Mouse (Mus musculus) G1E (cell line): ENCODE measurements around the gene Klhdc4. TPM values are rescaled to one million over a fixed set of nuclear protein-coding genes. Genes with fewer than 3 reads are reported as not detected.

Source experiments
- ATAC-seq: 2 replicates; pipeline ENCODE4 v1.8.0; 2016; ENCODE audit warnings: mild to moderate bottlenecking; ENCODE audit not compliant: insufficient number of reproducible peaks, poor library complexity, low FRiP score, severe bottlenecking; ENCODE audit errors: extremely low read depth
- DNase-seq: peaks from one replicate; pipeline ENCODE4 v3.0.0; 2012; ENCODE audit warnings: low spot score
- H3K27me3 ChIP-seq: 2 replicates; pipeline ENCODE4 v1.6.1; 2012; ENCODE audit warnings: mild to moderate bottlenecking, low read length, inconsistent platforms; ENCODE audit not compliant: insufficient read depth
- H3K36me3 ChIP-seq: replicated peaks from 2 replicates; pipeline ENCODE3; 2012; ENCODE audit warnings: mild to moderate bottlenecking, inconsistent platforms
- H3K4me1 ChIP-seq: 2 replicates; pipeline ENCODE4 v1.6.1; 2012; ENCODE audit warnings: low read depth, low read length, inconsistent platforms, mixed read lengths; ENCODE audit not compliant: insufficient read depth
- H3K4me3 ChIP-seq: 2 replicates; pipeline ENCODE4 v1.5.1; 2012; ENCODE audit warnings: low read depth, mild to moderate bottlenecking, inconsistent platforms, low read length, moderate library complexity, mixed read lengths
- H3K9me3 ChIP-seq: replicated peaks from 2 replicates; pipeline ENCODE4 v1.6.1; 2012; ENCODE audit warnings: inconsistent platforms
- CTCF ChIP-seq: IDR thresholded peaks from 2 replicates; pipeline ENCODE4 v1.5.1; 2012; ENCODE audit warnings: low read depth, low read length, inconsistent platforms, mixed read lengths
- GATA1 ChIP-seq: IDR thresholded peaks from 2 replicates; pipeline ENCODE4 v1.6.1; 2012; ENCODE audit warnings: borderline replicate concordance, low read length, inconsistent platforms, mixed read lengths
- GATA2 ChIP-seq: IDR thresholded peaks from 2 replicates; pipeline ENCODE4 v1.6.1; 2012; ENCODE audit warnings: low read depth, low read length, inconsistent platforms, borderline replicate concordance
- POLR2AphosphoS5 ChIP-seq: IDR thresholded peaks from 2 replicates; pipeline ENCODE4 v1.6.1; 2012; ENCODE audit warnings: low read depth, low read length, inconsistent platforms; ENCODE audit not compliant: insufficient replicate concordance
- TAL1 ChIP-seq: conservative IDR thresholded peaks from 2 replicates; pipeline ENCODE4 v1.6.1; 2012; ENCODE audit warnings: low read depth, low read length, inconsistent platforms, mixed read lengths
- polyA plus RNA-seq: library from polyadenylated mRNA; stranded (reverse); fragments of >175 nt; gene quantifications from 2 replicates; pipeline ENCODE4 v1.2.3, GENCODE M21; 2012
- total RNA-seq, 2 experiments: library from RNA; stranded (forward) in 1 of 2; stranded (reverse) in 1 of 2; fragments of 200-1000 nt in 1 of 2; fragments of >200 nt in 1 of 2; fragmentation: Nextera tagmentation in 1 of 2; gene quantifications; 2 replicates each; pipeline ENCODE4 v1.2.3; 2014 to 2017

Gene Klhdc4
- total RNA-seq (2014; fragmentation: Nextera tagmentation) (9.1 and 12.3 TPM in 2 replicates), total RNA-seq (2017) (15.4 and 15.9 TPM in 2 replicates), polyA plus RNA-seq (44.5 and 47.8 TPM in 2 replicates)

DNA sequence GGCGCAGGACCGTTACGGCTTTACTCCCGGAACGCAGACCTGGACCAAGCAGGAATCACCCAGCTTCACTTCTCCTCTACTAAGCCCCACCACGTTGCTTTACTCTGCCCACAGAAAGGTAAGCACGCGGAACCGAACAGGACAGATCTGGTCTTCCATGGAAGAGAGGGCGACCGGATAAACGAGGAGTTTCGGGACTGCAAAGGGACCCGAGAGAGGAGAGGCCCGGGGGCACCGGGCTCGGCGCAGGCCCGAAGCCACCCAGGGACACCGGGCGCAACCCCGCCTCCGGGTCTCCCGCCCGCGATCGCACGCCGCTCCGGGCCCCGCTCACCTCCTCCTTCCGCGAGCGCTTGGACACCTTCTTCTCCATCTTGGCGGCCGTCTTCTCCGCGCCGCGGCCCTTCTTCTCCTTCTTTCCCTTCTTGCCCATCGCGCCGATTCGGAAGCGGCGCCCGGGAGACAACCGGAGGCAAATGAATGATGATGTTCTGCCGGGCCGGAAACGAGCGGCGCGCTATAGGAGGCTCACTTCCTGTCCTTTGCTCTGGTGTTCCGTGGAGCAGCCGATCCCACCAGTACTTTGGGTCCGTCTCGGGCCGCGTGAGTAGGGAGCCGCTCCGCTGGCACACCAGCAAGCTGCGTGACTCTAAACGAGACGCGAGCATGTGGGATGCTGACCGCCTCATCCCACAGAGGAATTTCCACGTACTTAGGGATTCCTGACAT, at the start of gene Klhdc4:
Gene Klhdc4, minus strand, starts transcription at position 522 of the 729 bp plus-strand sequence.
- DNase-seq (peak; percentile 64), ATAC-seq (peak; percentile 98)
- peaks cover 6% of the 10 kb centered on the region for H3K36me3 ChIP-seq
- peaks cover 6% of the 10 kb centered on the region for H3K27me3 ChIP-seq
- peaks cover 24% of the 10 kb centered on the region for H3K4me1 ChIP-seq
- peak within 1 kb of the TSS; percentile 87 for H3K4me3 ChIP-seq
- H3K9me3 ChIP-seq = no peaks in the 10 kb centered on the region
- TF ChIP-seq CTCF = no peak
- TF ChIP-seq GATA1 = no peak
- no peak for TF ChIP-seq TAL1
- TF ChIP-seq GATA2 = no peak
- no peak for TF ChIP-seq POLR2AphosphoS5

DNA sequence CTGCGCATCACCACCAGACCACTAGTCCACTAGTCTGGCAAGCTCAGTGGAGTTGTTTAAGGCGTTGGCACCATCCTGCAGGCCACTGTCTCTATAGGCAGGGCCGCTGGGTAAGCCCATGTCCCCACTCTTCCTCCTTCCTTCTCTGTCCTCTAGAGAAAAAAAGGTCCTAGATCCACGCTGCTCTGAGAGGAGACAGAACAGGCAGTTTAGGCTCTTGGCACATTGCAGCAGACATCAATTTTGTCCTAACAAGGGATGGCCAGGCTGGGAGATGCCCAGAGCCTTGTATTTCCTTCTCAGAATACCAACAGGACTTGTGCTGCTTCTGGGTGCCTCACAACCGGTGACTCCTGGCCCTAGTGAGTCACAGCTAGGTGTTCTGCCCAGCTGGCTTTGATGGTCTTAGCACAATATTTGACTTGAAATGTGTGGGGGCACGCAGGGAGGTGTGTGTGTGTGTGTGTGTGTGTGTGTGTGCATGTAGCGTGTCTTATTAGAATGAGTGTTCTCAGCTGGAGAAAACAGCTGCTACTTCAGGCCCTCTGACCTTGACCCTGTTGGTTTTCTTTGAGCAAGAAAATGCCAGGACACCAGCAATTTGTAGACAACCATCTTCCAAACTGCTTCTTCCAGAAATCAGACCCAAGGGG, 48.6 kb upstream of the Klhdc4 start:
- peaks cover 8% of the 10 kb centered on the region; the same call in 1 of the 2 replicates for H3K27me3 ChIP-seq
- peaks cover 28% of the 10 kb centered on the region for H3K4me1 ChIP-seq
- H3K9me3 ChIP-seq = no peaks in the 10 kb centered on the region
- TF ChIP-seq TAL1 (no peak), POLR2AphosphoS5 (no peak), GATA2 (no peak), CTCF (no peak), GATA1 (no peak)
- H3K4me3 ChIP-seq = no peak overlapping the region
- H3K36me3 ChIP-seq = peaks cover 57% of the 10 kb centered on the region
- ATAC-seq = no peak
- DNase-seq = no peak

DNA sequence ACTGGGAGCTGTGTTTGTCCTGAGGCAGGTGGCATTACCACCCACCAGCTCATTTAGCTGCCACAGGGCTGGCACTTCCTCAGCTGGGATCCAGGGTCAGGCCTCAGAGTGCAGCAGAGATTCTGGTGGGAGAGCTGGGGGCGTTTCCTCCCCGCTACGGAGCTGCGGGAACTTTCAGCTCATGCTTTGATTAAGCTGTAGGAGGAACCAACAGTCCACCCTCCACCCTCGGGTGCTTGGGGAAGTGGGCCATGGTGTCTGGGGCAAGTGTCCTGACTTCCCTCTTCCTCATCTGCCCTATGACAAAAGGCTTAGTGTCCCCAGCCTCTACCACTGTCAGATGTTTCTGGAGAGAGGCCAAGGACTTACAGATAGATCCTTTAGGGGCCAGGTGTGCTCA, 47.8 kb upstream of the Klhdc4 start:
- H3K4me1 ChIP-seq = peaks cover 35% of the 10 kb centered on the region

DNA sequence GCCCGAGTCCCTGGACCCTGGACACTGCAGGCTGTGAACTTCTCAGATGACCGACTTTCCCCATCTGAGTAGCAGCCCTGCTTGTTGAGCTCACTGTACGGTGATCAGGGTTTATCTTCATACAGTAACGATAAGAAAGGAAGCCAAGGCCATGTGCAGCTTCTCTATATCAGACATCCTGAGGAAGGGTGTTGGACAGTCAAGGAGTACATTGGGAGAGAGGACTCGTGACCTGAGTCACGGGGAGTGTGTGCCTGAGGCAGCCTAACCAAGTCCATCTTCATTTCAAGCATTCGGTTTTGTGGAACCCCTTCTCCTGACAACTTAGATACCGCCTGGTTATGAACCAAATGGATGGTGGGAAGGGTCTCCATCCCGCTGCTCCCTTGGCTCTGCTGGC, 46.1 kb upstream of the Klhdc4 start:
- H3K27me3 ChIP-seq = peaks cover 32% of the 10 kb centered on the region
- H3K36me3 ChIP-seq = peaks cover 32% of the 10 kb centered on the region
- no peak for TF ChIP-seq TAL1
- no peak for TF ChIP-seq GATA1
- no peak for TF ChIP-seq POLR2AphosphoS5
- TF ChIP-seq GATA2 = no peak
- no peak for TF ChIP-seq CTCF
- no peaks in the 10 kb centered on the region for H3K9me3 ChIP-seq
- no peak overlapping the region for H3K4me3 ChIP-seq
- peaks cover 34% of the 10 kb centered on the region for H3K4me1 ChIP-seq
- no peak for DNase-seq
- ATAC-seq = no peak

More for the DNA sequence above, 47.8 kb upstream of the Klhdc4 start:
- Histone ChIP-seq H3K36me3 (peaks cover 49% of the 10 kb centered on the region), H3K4me3 (no peak overlapping the region), H3K27me3 (peaks cover 15% of the 10 kb centered on the region), H3K9me3 (no peaks in the 10 kb centered on the region)
- ATAC-seq (no peak), DNase-seq (no peak)
- no peak for TF ChIP-seq CTCF

DNA sequence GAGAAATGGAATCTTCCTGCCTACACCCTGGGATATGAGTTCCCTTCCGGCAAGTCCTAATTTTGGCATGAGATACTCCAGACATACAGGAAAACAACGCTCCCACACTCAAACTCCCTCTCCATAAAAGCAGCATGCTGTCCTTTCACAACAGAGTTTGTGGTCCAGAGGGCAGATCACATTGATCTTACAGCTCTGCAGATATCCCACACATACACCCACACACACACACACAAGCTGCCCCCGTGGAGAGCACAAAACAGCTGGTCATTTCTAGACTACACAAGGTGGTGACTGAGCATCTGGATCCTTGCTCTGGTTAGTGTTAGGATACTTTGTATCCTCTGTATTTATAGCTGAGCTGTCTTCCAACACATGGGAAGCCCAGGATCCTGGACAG, 45.7 kb upstream of the Klhdc4 start:
- peaks cover 30% of the 10 kb centered on the region for H3K4me1 ChIP-seq

DNA sequence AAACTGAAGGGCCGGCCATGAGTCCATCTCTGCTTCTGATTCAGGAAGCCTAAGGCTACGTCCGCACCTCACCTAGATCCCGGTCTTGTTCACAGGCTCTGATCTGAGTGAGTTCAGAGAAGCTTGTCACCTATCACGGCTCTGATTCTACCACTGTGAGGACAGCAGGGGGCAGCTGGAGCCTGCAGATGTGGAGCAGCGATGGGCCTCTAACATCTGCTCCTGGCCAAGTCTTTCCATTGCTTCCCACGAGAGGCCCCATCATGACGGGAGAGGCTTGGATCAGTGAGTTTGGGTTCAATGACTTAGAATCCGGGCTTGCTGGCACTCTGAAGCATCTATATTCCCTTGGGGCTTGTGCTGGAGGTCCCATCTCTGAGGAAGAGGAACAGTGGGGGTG, 44.7 kb upstream of the Klhdc4 start:
- Histone ChIP-seq H3K36me3 (peaks cover 18% of the 10 kb centered on the region), H3K9me3 (no peaks in the 10 kb centered on the region), H3K4me1 (peaks cover 27% of the 10 kb centered on the region), H3K4me3 (no peak overlapping the region), H3K27me3 (peaks cover 42% of the 10 kb centered on the region)
- DNase-seq = peak; percentile 54
- no peak for TF ChIP-seq POLR2AphosphoS5
- TF ChIP-seq TAL1 = no peak
- TF ChIP-seq GATA2 = no peak
- ATAC-seq = no peak

More for the DNA sequence above, 45.7 kb upstream of the Klhdc4 start:
- no peaks in the 10 kb centered on the region for H3K9me3 ChIP-seq
- no peak overlapping the region for H3K4me3 ChIP-seq
- H3K27me3 ChIP-seq = peaks cover 36% of the 10 kb centered on the region
- peaks cover 28% of the 10 kb centered on the region for H3K36me3 ChIP-seq
- ATAC-seq = no peak
- DNase-seq = no peak
- TF ChIP-seq TAL1 = no peak
- TF ChIP-seq POLR2AphosphoS5 = no peak

DNA sequence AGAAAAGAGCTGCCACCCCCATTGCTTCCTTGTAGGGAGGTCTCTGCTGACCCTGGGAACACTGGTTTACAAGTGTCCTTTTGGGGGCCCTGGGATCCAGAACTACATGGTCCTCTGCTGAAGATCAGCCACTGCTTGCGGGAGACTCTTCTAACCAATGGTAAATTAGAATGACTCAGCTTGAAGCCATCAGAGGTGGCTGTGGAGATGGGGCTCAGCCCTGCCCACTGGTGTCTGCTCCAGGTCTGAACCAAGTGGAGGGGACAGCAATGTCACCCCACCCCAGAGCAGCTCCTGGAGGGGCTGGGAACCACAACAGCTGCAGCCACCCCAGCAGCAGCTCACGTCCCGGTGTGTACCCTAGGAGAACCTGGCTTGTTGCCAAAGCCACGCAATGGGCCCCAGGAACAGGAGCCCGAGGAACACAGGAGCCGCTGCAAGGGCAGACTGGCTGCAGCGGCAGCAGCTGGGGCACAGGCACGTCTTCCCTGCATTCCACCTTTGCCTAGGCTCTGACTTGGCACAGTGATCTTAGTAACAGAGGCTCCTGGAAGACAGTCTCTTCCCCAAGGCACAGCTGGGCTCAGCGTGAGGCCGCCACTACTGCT, 42.6 kb upstream of the Klhdc4 start:
- DNase-seq (peak; percentile 42), ATAC-seq (peak; percentile 19; the same call in 1 of the 2 replicates)

More for the DNA sequence above, 42.6 kb upstream of the Klhdc4 start:
- peaks cover 50% of the 10 kb centered on the region for H3K27me3 ChIP-seq
- H3K36me3 ChIP-seq = peaks cover 1% of the 10 kb centered on the region
- peaks cover 26% of the 10 kb centered on the region for H3K4me1 ChIP-seq
- H3K9me3 ChIP-seq = no peaks in the 10 kb centered on the region
- TF ChIP-seq GATA1 (no peak), CTCF (no peak), TAL1 (no peak), GATA2 (no peak)
- H3K4me3 ChIP-seq = no peak overlapping the region
